Mouse (Mus musculus): ENCODE results near the gene Gm10073. TPM values are rescaled to one million over a fixed set of nuclear protein-coding genes. Genes with fewer than 3 reads are reported as not detected.
"Not testable (repeated sequence)": the region's sequence is repeated elsewhere in the genome, so short reads cannot be mapped to it uniquely, and the experiment has no call there.

Gm10073 gene
- polyA plus RNA-seq, 1 experiment from 2014 or later: 10.6 TPM

DNA sequence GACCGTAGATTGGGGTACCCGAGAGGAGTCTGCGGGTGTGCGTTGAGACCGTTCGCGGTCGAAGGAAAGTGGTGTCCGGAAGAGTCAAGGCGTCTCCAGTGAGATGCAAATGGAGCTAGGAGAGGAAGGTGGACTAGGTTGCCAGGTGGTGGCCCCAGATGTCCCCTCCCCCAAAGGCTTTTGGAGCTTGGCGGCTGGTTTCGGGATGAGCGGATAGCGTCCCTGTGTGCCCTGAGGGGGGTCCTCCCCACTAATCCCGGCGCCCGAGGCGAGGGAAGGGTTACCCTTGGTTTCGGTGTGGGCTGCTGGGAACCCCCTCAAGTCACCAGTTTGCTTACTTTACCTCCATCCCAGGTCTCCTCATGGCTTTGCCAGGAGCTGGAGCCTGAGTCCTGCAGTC lies 30.7 kb upstream of the Gm10073 start:
- Histone ChIP-seq H3K4me1 (ENCODE audit: control insufficient read depth, insufficient read depth, low read length) (peaks cover 17% of the 10 kb centered on the region), H3K4me2 (ENCODE audit: low read depth, low read length) (peak overlapping the region; percentile 65), H3K36me3 (ENCODE audit: control insufficient read depth, insufficient read depth, low read length) (no peaks in the 10 kb centered on the region), H3K9ac (ENCODE audit: low read depth, low read length) (peak overlapping the region; percentile 92), H3K4me3 (ENCODE audit: low read length) (peak overlapping the region; percentile 64), H3K27me3 (replicated peaks; ENCODE audit: control insufficient read depth, insufficient read depth, low read length) (peaks cover 23% of the 10 kb centered on the region; the same call in 1 of the 2 replicates), H3K9me3 (ENCODE audit: control insufficient read depth, low read length) (no peaks in the 10 kb centered on the region), H3K27ac (ENCODE audit: low read length) (peak overlapping the region; percentile 91)
- under 1% methylated on average over 17 of the region's 19 CpGs for WGBS
- ATAC-seq: no peak

- Histone ChIP-seq H3K27me3 (replicated peaks; ENCODE audit: control insufficient read depth, insufficient read depth, low read length) (peaks cover 23% of the 10 kb centered on the region; the same call in 1 of the 2 replicates), H3K4me2 (ENCODE audit: low read depth, low read length) (peak within 1 kb of the TSS; percentile 65), H3K4me1 (ENCODE audit: control insufficient read depth, insufficient read depth, low read length) (peaks cover 18% of the 10 kb centered on the region), H3K27ac (ENCODE audit: low read length) (peak within 1 kb of the TSS; percentile 91), H3K9ac (ENCODE audit: low read depth, low read length) (peak within 1 kb of the TSS; percentile 92), H3K36me3 (ENCODE audit: control insufficient read depth, insufficient read depth, low read length) (no peaks in the 10 kb centered on the region), H3K9me3 (ENCODE audit: control insufficient read depth, low read length) (no peaks in the 10 kb centered on the region), H3K4me3 (ENCODE audit: low read length) (peak within 1 kb of the TSS; percentile 64)
- 1% methylated on average over 53 of the region's 53 CpGs for WGBS
- ATAC-seq: peak; percentile 93
Measured at GRCm38 (mm10) chr8:106603131-106603819, 30.0 kb upstream of the Gm10073 start, which contains the start of gene Cdh1. Gene Cdh1, plus strand, starts transcription at chr8:106603351.

- Histone ChIP-seq H3K36me3 (ENCODE audit: control insufficient read depth, insufficient read depth, low read length) (no peaks in the 10 kb centered on the region), H3K4me1 (ENCODE audit: control insufficient read depth, insufficient read depth, low read length) (peaks cover 23% of the 10 kb centered on the region), H3K4me3 (ENCODE audit: low read length) (no peak overlapping the region), H3K9ac (ENCODE audit: low read depth, low read length) (no peak overlapping the region), H3K27me3 (replicated peaks; ENCODE audit: control insufficient read depth, insufficient read depth, low read length) (peaks cover 13% of the 10 kb centered on the region; the same call in 1 of the 2 replicates), H3K27ac (ENCODE audit: low read length) (peak overlapping the region; percentile 58), H3K9me3 (ENCODE audit: control insufficient read depth, low read length) (no peaks in the 10 kb centered on the region), H3K4me2 (ENCODE audit: low read depth, low read length) (no peak overlapping the region)
- WGBS: 36% methylated on average over 7 of the region's 7 CpGs
- peak; percentile 41; the same call in 1 of the 2 replicates for ATAC-seq
Measured at GRCm38 (mm10) chr8:106599265-106599979, 26.2 kb upstream of the Gm10073 start.

- ATAC-seq: no peak
- H3K4me1 ChIP-seq (ENCODE audit: control insufficient read depth, insufficient read depth, low read length): peaks cover 18% of the 10 kb centered on the region
- WGBS: 85% methylated on average over 5 of the region's 5 CpGs
- no peak overlapping the region for H3K4me2 ChIP-seq (ENCODE audit: low read depth, low read length)
- H3K27ac ChIP-seq (ENCODE audit: low read length): peak overlapping the region; percentile 47
- H3K9me3 ChIP-seq (ENCODE audit: control insufficient read depth, low read length): no peaks in the 10 kb centered on the region
- H3K27me3 ChIP-seq (replicated peaks; ENCODE audit: control insufficient read depth, insufficient read depth, low read length): peaks cover under 1% of the 10 kb centered on the region; the same call in 1 of the 2 replicates
- no peaks in the 10 kb centered on the region for H3K36me3 ChIP-seq (ENCODE audit: control insufficient read depth, insufficient read depth, low read length)
- no peak overlapping the region for H3K9ac ChIP-seq (ENCODE audit: low read depth, low read length)
- H3K4me3 ChIP-seq (ENCODE audit: low read length): no peak overlapping the region
Measured at GRCm38 (mm10) chr8:106597067-106597466, 23.8 kb upstream of the Gm10073 start.

GRCm38 (mm10) chr8:106595623-106596022 lies 22.4 kb upstream of the Gm10073 start:
- H3K9me3 ChIP-seq (ENCODE audit: control insufficient read depth, low read length); H3K27ac ChIP-seq (ENCODE audit: low read length); H3K4me2 ChIP-seq (ENCODE audit: low read depth, low read length); H3K27me3 ChIP-seq (replicated peaks; ENCODE audit: control insufficient read depth, insufficient read depth, low read length); H3K4me3 ChIP-seq (ENCODE audit: low read length); H3K36me3 ChIP-seq (ENCODE audit: control insufficient read depth, insufficient read depth, low read length); H3K9ac ChIP-seq (ENCODE audit: low read depth, low read length); ATAC-seq: not testable (repeated sequence)
- 94% methylated on average over 3 of the region's 3 CpGs for WGBS
- H3K4me1 ChIP-seq (ENCODE audit: control insufficient read depth, insufficient read depth, low read length): peaks cover 20% of the 10 kb centered on the region

DNA sequence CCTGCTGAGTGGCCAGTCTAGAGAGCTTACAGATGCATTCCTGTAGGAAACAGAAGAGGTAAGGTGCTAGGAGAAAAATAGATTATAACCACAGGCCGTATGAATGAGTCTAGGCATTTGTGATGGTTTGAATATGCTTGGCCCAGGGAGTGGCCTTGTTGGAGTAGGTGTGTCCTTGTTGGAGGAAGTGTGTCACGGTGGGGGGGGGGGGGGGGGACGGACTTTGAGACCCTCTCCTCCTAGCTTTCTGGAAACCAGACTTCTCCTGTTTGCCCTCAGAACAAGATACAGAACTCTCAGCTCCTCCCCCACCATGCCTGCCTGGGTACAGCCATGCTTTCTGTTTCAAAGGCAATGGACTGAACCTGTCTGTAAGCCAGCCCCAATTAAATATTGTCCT lies 19.2 kb upstream of the Gm10073 start:
- peak overlapping the region; percentile 51; the same call in 1 of the 2 replicates for H3K27ac ChIP-seq (ENCODE audit: low read length)
- no peak overlapping the region for H3K4me2 ChIP-seq (ENCODE audit: low read depth, low read length)
- H3K36me3 ChIP-seq (ENCODE audit: control insufficient read depth, insufficient read depth, low read length): no peaks in the 10 kb centered on the region
- no peaks in the 10 kb centered on the region for H3K27me3 ChIP-seq (replicated peaks; ENCODE audit: control insufficient read depth, insufficient read depth, low read length)
- H3K9ac ChIP-seq (ENCODE audit: low read depth, low read length): no peak overlapping the region
- ATAC-seq: peak; percentile 54; the same call in 1 of the 2 replicates
- H3K4me1 ChIP-seq (ENCODE audit: control insufficient read depth, insufficient read depth, low read length): 0 out of 2 replicates have a peak, but pooled peaks cover 6% of the 10 kb centered on the region
- WGBS: 45% methylated on average over 3 of the region's 3 CpGs
- H3K4me3 ChIP-seq (ENCODE audit: low read length): no peak overlapping the region
- H3K9me3 ChIP-seq (ENCODE audit: control insufficient read depth, low read length): no peaks in the 10 kb centered on the region

DNA sequence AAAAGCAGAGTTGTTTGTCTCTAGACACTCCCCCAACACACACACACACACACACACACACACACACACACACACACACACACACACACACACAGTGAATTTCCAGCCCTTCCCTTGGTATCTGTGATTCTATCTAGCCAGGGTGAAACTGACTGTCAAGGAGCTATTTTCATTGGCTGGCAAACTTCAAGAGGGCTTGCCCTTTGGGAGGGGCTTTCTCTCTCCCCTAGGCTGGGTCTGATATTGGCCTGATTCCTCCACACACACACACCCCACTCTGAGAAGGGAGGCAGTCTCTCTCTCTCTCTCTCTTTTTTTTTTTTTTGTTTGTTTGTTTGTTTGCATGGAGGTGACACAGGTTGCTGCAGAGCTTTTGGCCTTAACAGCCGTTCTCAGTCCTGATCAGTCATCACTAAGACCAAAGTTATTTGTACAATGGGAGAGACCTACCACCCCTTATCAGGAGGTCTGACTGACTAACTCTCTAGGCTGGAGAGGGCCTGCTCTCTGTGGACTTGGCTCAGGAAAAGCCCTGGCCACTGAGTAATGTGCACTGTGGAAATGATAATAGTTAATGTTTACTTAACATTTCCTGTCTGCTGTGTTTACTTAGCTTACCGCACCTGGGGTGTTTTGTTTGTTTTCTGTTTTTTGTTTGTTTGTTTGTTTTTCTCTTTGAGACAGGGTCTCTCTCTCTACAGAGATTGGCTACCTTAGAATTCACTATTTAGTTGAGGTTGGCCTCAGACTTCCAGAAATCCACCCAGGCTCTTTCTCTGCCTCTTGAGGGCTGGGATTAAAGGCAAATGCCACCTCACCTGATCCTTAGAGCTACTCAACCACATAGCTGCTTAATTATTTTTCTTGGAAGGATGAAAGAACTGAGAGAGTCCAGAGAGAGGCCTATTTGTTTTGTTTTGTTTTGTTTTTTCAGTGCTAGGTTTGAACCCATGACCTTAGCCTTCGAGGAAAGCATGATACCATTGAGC lies 15.5 kb upstream of the Gm10073 start:
- 38% methylated on average over 3 of the region's 3 CpGs for WGBS
- peak; percentile 49 for ATAC-seq
- Histone ChIP-seq H3K27me3 (replicated peaks; ENCODE audit: control insufficient read depth, insufficient read depth, low read length) (no peaks in the 10 kb centered on the region), H3K9ac (ENCODE audit: low read depth, low read length) (no peak overlapping the region), H3K27ac (ENCODE audit: low read length) (peak overlapping the region; percentile 73), H3K4me2 (ENCODE audit: low read depth, low read length) (no peak overlapping the region), H3K4me3 (ENCODE audit: low read length) (no peak overlapping the region), H3K4me1 (ENCODE audit: control insufficient read depth, insufficient read depth, low read length) (peaks cover 12% of the 10 kb centered on the region; the same call in 1 of the 2 replicates), H3K9me3 (ENCODE audit: control insufficient read depth, low read length) (no peaks in the 10 kb centered on the region), H3K36me3 (ENCODE audit: control insufficient read depth, insufficient read depth, low read length) (no peaks in the 10 kb centered on the region)

DNA sequence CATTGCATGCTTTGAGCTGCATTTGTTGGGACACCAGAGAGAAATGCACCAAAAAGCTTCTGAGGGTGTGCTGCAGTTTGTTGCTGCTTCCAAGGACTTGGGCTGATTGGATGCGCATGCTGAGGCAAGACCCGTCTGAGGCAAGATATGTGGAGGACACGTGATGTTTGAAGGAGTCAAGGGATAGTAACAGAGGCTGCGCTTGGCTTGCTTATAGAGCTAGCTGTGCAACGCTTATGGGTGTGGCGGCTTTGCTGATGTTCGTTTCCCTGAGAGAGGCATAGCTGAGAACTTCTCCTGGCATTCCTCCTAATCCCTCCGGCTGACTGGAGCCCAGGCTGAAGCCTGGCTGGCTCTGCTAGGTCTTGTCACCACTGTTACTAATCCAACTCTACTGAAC lies 13.6 kb upstream of the Gm10073 start:
- Histone ChIP-seq H3K27me3 (replicated peaks; ENCODE audit: control insufficient read depth, insufficient read depth, low read length) (no peaks in the 10 kb centered on the region), H3K4me2 (ENCODE audit: low read depth, low read length) (no peak overlapping the region), H3K4me1 (ENCODE audit: control insufficient read depth, insufficient read depth, low read length) (peaks cover 10% of the 10 kb centered on the region; the same call in 1 of the 2 replicates), H3K9ac (ENCODE audit: low read depth, low read length) (no peak overlapping the region), H3K36me3 (ENCODE audit: control insufficient read depth, insufficient read depth, low read length) (no peaks in the 10 kb centered on the region), H3K4me3 (ENCODE audit: low read length) (no peak overlapping the region), H3K9me3 (ENCODE audit: control insufficient read depth, low read length) (no peaks in the 10 kb centered on the region), H3K27ac (ENCODE audit: low read length) (peak overlapping the region; percentile 42)
- no peak for ATAC-seq
- WGBS: 78% methylated on average over 8 of the region's 8 CpGs
